Mouse (Mus musculus) liver, adult 2 months (tissue): ENCODE data around the gene Mrpl37. TPM values are rescaled to one million over a fixed set of nuclear protein-coding genes. Genes with fewer than 3 reads are reported as not detected.

Experiments used
- DNase-seq: peaks from one replicate; pipeline ENCODE4 v3.0.0-alpha.2; 2011; ENCODE audit warnings: low read depth, low spot score; ENCODE audit errors: extremely low read depth
- H3K27ac ChIP-seq: fragments of 200-500 bp; replicated peaks from 2 replicates; pipeline ENCODE4 v1.5.1; 2012; ENCODE audit warnings: low read depth, mild to moderate bottlenecking, control low read depth, inconsistent platforms, low read length; ENCODE audit not compliant: insufficient read depth
- H3K27me3 ChIP-seq: fragments of 200-500 bp; 2 replicates; pipeline ENCODE4 v1.6.1; 2012; ENCODE audit warnings: mild to moderate bottlenecking, moderate library complexity, low read length, inconsistent platforms; ENCODE audit not compliant: control insufficient read depth, insufficient read depth
- H3K36me3 ChIP-seq: fragments of 200-500 bp; 2 replicates; pipeline ENCODE4 v1.6.1; 2012; ENCODE audit warnings: low read length, inconsistent platforms; ENCODE audit not compliant: control insufficient read depth, insufficient read depth
- H3K4me1 ChIP-seq: fragments of 200-500 bp; 2 replicates; pipeline ENCODE4 v1.6.1; 2011; ENCODE audit warnings: low read length; ENCODE audit not compliant: control insufficient read depth, insufficient read depth
- H3K4me3 ChIP-seq: fragments of 200-500 bp; 2 replicates; pipeline ENCODE4 v1.5.1; 2011; ENCODE audit warnings: low read depth, mild to moderate bottlenecking, control low read depth, low read length, moderate library complexity; ENCODE audit not compliant: insufficient read depth
- H3K79me2 ChIP-seq: fragments of 200-500 bp; 2 replicates; pipeline ENCODE4 v1.6.1; 2012; ENCODE audit warnings: inconsistent platforms, mild to moderate bottlenecking, low read length, moderate library complexity; ENCODE audit not compliant: control insufficient read depth, insufficient read depth
- H3K9ac ChIP-seq: fragments of 200-500 bp; 2 replicates; pipeline ENCODE4 v1.6.1; 2012; ENCODE audit warnings: low read depth, mild to moderate bottlenecking, control low read depth, inconsistent platforms, low read length
- CTCF ChIP-seq: fragments of 200-500 bp; IDR thresholded peaks from 2 replicates; pipeline ENCODE4 v1.5.1; 2011; ENCODE audit warnings: low read depth, low read length, control low read depth
- POLR2A ChIP-seq: fragments of 200-500 bp; IDR thresholded peaks from 2 replicates; pipeline ENCODE4 v1.6.1; 2011; ENCODE audit warnings: low read length, control low read depth; ENCODE audit not compliant: insufficient read depth; ENCODE audit errors: extremely low read depth
- WGBS: fragments of 180-500 bp; shearing (Covaris S2); methylation state at CpG from one replicate; pipeline ENCODE4 v1.1.7; 2018; 5-methylcytosine and 5-hydroxymethylcytosine counted together
- polyA plus RNA-seq: library from polyadenylated mRNA; depleted of rRNA; stranded (reverse); fragments of >200 nt; gene quantifications from 2 replicates; pipeline ENCODE4 v1.2.3, GENCODE M21; 2012
- total RNA-seq: library from RNA; depleted of rRNA; stranded (reverse); fragments of >200 nt; gene quantifications from 2 replicates; pipeline ENCODE4 v1.2.3, GENCODE M21; 2014

Gene Mrpl37
- total and polyA plus RNA-seq, 2 experiments = 16.7 to 51.9 TPM

DNA sequence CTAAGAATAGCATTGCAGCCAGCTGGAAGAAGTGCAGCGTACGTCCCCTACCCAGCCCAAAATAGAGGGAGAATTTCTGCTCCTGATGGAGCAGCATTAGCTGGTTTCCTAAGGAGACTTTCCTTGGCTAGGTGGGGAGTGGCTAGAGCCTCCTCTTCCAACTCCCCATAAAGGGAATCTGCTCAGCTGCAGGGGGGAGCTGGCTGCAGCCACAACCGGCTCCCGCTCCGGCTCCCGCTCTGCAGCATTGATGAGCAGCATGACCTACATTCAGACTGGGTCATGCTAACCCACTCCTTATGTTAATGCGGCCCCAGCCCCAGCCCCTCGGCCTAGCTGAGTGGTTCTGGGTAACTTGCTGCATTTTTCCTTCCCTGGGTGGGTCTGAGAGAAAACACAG, 27.4 kb downstream of the Mrpl37 start:
- H3K27me3 ChIP-seq = no peaks in the 10 kb centered on the region
- TF ChIP-seq CTCF = no peak
- TF ChIP-seq POLR2A = no peak
- H3K27ac ChIP-seq = no peak overlapping the region
- no peaks in the 10 kb centered on the region for H3K79me2 ChIP-seq
- WGBS = 97% methylated on average over 8 of the region's 8 CpGs
- peaks cover 4% of the 10 kb centered on the region; the same call in 1 of the 2 replicates for H3K36me3 ChIP-seq
- H3K4me1 ChIP-seq = no peaks in the 10 kb centered on the region
- DNase-seq = no peak
- no peak overlapping the region for H3K4me3 ChIP-seq
- H3K9ac ChIP-seq = no peak overlapping the region

DNA sequence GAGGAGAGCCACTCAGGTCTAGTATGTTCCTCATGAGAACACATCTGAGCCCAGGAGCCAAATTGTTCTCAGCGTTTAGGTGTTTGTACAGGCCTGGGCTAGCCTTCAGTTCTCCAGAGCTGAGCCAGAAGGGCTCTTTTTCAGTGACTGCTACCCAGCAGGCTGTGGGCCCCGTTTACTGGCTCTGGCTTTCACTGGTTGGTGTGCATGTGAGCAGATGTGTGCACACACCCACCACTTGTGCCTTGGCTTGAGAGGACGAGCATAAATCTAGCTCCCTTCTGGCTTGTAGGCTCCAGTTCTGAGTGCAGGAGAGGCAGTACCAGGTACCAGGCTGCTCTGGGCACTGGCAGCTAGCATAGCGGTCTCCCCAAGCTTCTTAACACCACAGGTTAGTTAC, 28.4 kb downstream of the Mrpl37 start:
- TF ChIP-seq CTCF = no peak
- TF ChIP-seq POLR2A = no peak
- Histone ChIP-seq H3K4me3 (no peak overlapping the region), H3K27ac (no peak overlapping the region), H3K79me2 (no peaks in the 10 kb centered on the region), H3K4me1 (no peaks in the 10 kb centered on the region), H3K9ac (no peak overlapping the region), H3K27me3 (no peaks in the 10 kb centered on the region), H3K36me3 (peaks cover 2% of the 10 kb centered on the region; the same call in 1 of the 2 replicates)
- DNase-seq = no peak
- 93% methylated on average over 4 of the region's 4 CpGs for WGBS

GRCm38 (mm10) chr4:107036985-107037384, 29.7 kb downstream of the Mrpl37 start:
- H3K27ac ChIP-seq = no peak overlapping the region
- no peak overlapping the region for H3K9ac ChIP-seq
- H3K4me3 ChIP-seq = no peak overlapping the region
- H3K27me3 ChIP-seq = no peaks in the 10 kb centered on the region
- no peak for DNase-seq
- 100% methylated on average over 2 of the region's 2 CpGs for WGBS
- H3K4me1 ChIP-seq = no peaks in the 10 kb centered on the region
- no peaks in the 10 kb centered on the region for H3K79me2 ChIP-seq
- H3K36me3 ChIP-seq = peaks cover 4% of the 10 kb centered on the region; the same call in 1 of the 2 replicates
- TF ChIP-seq POLR2A (no peak), CTCF (no peak)

DNA sequence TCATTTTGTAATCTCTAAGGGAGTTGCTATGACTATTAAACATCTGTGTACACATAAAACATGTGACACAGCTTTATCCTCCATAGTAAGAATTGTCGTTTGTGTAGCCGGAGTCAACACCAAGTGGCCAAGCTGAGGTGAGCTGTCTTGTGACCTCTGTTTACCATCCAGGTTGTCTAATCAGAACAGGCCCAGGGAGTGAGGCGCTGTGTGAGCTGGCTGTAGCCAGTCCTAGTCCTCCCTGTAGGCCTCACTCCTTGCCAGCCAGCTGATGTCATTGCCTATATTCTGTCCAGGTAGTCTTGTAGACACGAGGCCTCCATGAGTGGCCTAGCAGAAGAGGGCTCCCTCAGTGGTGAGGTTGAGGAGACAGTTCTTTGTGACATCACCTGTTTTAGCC, 31.0 kb downstream of the Mrpl37 start:
- TF ChIP-seq POLR2A = no peak
- TF ChIP-seq CTCF = no peak
- Histone ChIP-seq H3K79me2 (no peaks in the 10 kb centered on the region), H3K9ac (no peak overlapping the region), H3K4me1 (no peaks in the 10 kb centered on the region), H3K27me3 (no peaks in the 10 kb centered on the region), H3K4me3 (no peak overlapping the region), H3K36me3 (peaks cover 4% of the 10 kb centered on the region; the same call in 1 of the 2 replicates), H3K27ac (no peak overlapping the region)
- no peak for DNase-seq
- 58% methylated on average over 4 of the region's 4 CpGs for WGBS

DNA sequence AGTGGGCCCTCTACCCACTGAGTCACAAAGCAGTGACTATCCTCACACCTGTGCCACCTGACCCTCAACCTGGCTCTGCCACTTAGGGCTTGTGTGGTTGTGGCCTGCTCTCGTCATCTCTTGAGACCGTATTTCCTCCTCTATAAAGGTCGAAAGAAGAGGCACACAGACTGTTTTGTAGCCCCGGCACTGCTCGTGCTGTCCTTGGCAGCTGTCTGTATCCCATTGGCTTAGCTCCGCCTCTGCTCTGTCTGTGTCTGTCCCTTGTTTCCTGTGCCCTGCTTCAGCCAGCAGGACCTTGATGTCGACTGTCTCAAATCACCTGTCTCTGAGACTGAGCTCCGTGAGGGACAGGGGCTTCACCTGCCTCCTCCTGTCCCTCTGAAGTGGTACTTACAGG, 40.2 kb downstream of the Mrpl37 start:
- no peak for DNase-seq
- 38% methylated on average over 8 of the region's 8 CpGs for WGBS
- no peaks in the 10 kb centered on the region for H3K27me3 ChIP-seq

DNA sequence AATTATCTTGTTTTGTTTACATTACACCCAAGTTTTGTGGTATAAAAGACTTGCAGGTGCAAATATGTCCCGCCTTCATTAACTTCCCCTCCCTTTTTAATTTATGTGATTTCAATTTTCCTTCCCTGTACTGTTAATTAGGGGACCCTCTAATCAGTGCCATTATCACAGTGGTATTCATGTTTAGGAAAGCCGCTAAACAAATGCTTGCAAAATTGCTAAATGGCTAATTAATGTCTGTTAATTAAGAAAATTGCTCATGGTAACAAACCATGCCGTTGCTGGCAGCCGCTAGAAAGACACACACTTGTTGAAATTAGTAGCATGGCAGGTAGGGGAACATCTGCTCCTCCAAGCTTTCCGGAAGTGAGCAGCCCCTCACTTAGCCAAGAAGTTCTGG, 41.3 kb downstream of the Mrpl37 start:
- no peak for TF ChIP-seq POLR2A
- H3K36me3 ChIP-seq = no peaks in the 10 kb centered on the region
- no peak for DNase-seq
- 95% methylated on average over 5 of the region's 5 CpGs for WGBS
- no peak overlapping the region for H3K27ac ChIP-seq
- peaks cover 38% of the 10 kb centered on the region for H3K79me2 ChIP-seq
- peaks cover 12% of the 10 kb centered on the region for H3K4me1 ChIP-seq
- H3K9ac ChIP-seq = no peak overlapping the region
- no peak overlapping the region for H3K4me3 ChIP-seq
- H3K27me3 ChIP-seq = no peaks in the 10 kb centered on the region

More for the DNA sequence above, 40.2 kb downstream of the Mrpl37 start:
- H3K4me1 ChIP-seq = peaks cover 2% of the 10 kb centered on the region
- no peak overlapping the region for H3K27ac ChIP-seq
- peaks cover 34% of the 10 kb centered on the region for H3K79me2 ChIP-seq
- no peak overlapping the region for H3K4me3 ChIP-seq
- no peak for TF ChIP-seq CTCF
- TF ChIP-seq POLR2A = no peak
- no peak overlapping the region for H3K9ac ChIP-seq
- H3K36me3 ChIP-seq = no peaks in the 10 kb centered on the region
